Mouse (Mus musculus) brain, embryonic 14.5 days (tissue): ENCODE results near the gene Sh3d19.

Experiments
- CTCF ChIP-seq: fragments of 200-500 bp; IDR thresholded peaks from 2 replicates; pipeline ENCODE4 v1.5.1; 2012; ENCODE audit warnings: inconsistent platforms, mild to moderate bottlenecking, moderate library complexity, borderline replicate concordance; ENCODE audit not compliant: insufficient read depth, insufficient read length; ENCODE audit errors: extremely low read depth
- POLR2A ChIP-seq: fragments of 200-500 bp; IDR thresholded peaks from 2 replicates; pipeline ENCODE4 v1.6.1; 2012; ENCODE audit warnings: mild to moderate bottlenecking, inconsistent platforms, borderline replicate concordance; ENCODE audit not compliant: poor library complexity, insufficient read depth, insufficient read length, severe bottlenecking; ENCODE audit errors: extremely low read depth

- TF ChIP-seq CTCF (no peak), POLR2A (no peak)
Observed at GRCm38 (mm10) chr3:86136936-86137574, 166.1 kb downstream of the Sh3d19 start.
